Mouse (Mus musculus): ENCODE data around the gene Arhgap11a.

Arhgap11a gene

GRCm38 (mm10) chr2:113848245-113849121, at the start of gene Arhgap11a:
Gene Arhgap11a, minus strand, starts transcription at chr2:113848661.
- peak; percentile 93 for DNase-seq (ENCODE audit: low spot score)

GRCm38 (mm10) chr2:113893385-113894122, 45.1 kb upstream of the Arhgap11a start:
- DNase-seq (ENCODE audit: low spot score), result no peak

- no peak for DNase-seq (ENCODE audit: low spot score)
Measured at GRCm38 (mm10) chr2:113887166-113887565, 38.7 kb upstream of the Arhgap11a start.

GRCm38 (mm10) chr2:113886061-113886460, 37.6 kb upstream of the Arhgap11a start:
- DNase-seq (ENCODE audit: low spot score), result no peak

GRCm38 (mm10) chr2:113870115-113870514, 21.7 kb upstream of the Arhgap11a start:
- DNase-seq (ENCODE audit: low spot score), result no peak

- no peak for DNase-seq (ENCODE audit: low spot score)
Measured at GRCm38 (mm10) chr2:113868404-113868803, 19.9 kb upstream of the Arhgap11a start.

GRCm38 (mm10) chr2:113866155-113866554, 17.7 kb upstream of the Arhgap11a start:
- peak; percentile 6 for DNase-seq (ENCODE audit: low spot score)

GRCm38 (mm10) chr2:113849141-113849540, 680 bp upstream of the Arhgap11a start:
- peak; percentile 5 for DNase-seq (ENCODE audit: low spot score)

- no peak for DNase-seq (ENCODE audit: low spot score)
Measured at GRCm38 (mm10) chr2:113847678-113848244, 700 bp downstream of the Arhgap11a start.

- no peak for DNase-seq (ENCODE audit: low spot score)
Measured at GRCm38 (mm10) chr2:113845081-113845480, 3.4 kb downstream of the Arhgap11a start.

- no peak for DNase-seq (ENCODE audit: low spot score)
Measured at GRCm38 (mm10) chr2:113841656-113842437, 6.6 kb downstream of the Arhgap11a start.

GRCm38 (mm10) chr2:113839488-113839887, 9.0 kb downstream of the Arhgap11a start:
- DNase-seq (ENCODE audit: low spot score), result peak; percentile 62

GRCm38 (mm10) chr2:113835219-113835618, 13.2 kb downstream of the Arhgap11a start:
- DNase-seq (ENCODE audit: low spot score), result no peak

- DNase-seq (ENCODE audit: low spot score), result peak; percentile 53
Measured at GRCm38 (mm10) chr2:113828943-113829882, 19.2 kb downstream of the Arhgap11a start, which contains the start of gene Scg5. Gene Scg5, minus strand, starts transcription at chr2:113829121.

- no peak for DNase-seq (ENCODE audit: low spot score)
Measured at GRCm38 (mm10) chr2:113828086-113828942, 20.1 kb downstream of the Arhgap11a start.

- peak; percentile 29 for DNase-seq (ENCODE audit: low spot score)
Measured at GRCm38 (mm10) chr2:113823909-113824308, 24.6 kb downstream of the Arhgap11a start.

- DNase-seq (ENCODE audit: low spot score), result no peak
Measured at GRCm38 (mm10) chr2:113822367-113822766, 26.1 kb downstream of the Arhgap11a start.

GRCm38 (mm10) chr2:113821176-113821734, 27.2 kb downstream of the Arhgap11a start:
- no peak for DNase-seq (ENCODE audit: low spot score)

- no peak for DNase-seq (ENCODE audit: low spot score)
Measured at GRCm38 (mm10) chr2:113820117-113820516, 28.3 kb downstream of the Arhgap11a start.
